Mouse (Mus musculus): ENCODE measurements around the gene Pou6f2. TPM values are rescaled to one million over a fixed set of nuclear protein-coding genes. Genes with fewer than 3 reads are reported as not detected.

Gene Pou6f2
- polyA plus RNA-seq, 1 experiment = 7.5 TPM

DNA sequence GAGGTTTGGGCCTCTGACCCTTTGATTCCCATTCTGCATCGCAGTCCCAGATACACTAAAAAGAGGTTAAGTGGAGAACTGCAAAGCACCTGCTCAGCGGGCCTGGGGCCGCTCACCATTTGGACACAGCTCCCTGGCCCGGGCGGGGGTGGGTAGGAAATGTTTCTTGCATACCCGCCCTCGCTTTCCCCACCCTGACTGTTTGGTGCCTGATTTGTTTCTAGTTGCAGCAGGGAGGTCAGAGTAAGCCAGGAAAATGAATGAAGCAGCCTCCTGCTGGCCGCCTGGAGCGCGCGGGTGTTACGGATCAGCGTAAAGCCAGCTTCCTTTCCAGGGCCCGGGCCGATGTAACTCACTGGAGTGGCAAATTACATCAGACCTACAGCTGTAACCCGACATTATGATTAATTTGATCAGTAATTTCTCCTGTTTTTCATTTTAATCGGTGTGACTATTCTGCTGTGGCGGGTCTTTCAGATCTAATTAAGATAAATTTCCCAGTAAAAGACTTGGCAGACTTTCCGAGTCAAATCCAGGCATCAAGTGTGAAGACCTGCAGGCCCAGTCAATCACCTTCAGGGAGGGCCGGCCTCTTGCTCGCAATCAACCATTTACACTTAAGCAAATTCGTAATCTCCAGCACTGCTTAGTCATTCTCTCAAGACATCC lies 178.8 kb downstream of the Pou6f2 start:
- Histone ChIP-seq H3K27me3 (ENCODE audit: control insufficient read depth, insufficient read depth, low read length) (no peaks in the 10 kb centered on the region), H3K4me3 (ENCODE audit: control insufficient read depth, low read depth, low read length) (no peak overlapping the region; the same call in 1 of the 2 replicates), H3K4me1 (ENCODE audit: control insufficient read depth, insufficient read depth, low read length) (peaks cover 4% of the 10 kb centered on the region; the same call in 1 of the 2 replicates), H3K27ac (ENCODE audit: control insufficient read depth, insufficient read depth, low read depth, low read length) (no peak overlapping the region), H3K36me3 (ENCODE audit: control insufficient read depth, insufficient read depth, low read length) (no peaks in the 10 kb centered on the region)
- TF ChIP-seq CTCF (IDR thresholded peaks at IDR 0.05; ENCODE audit: control insufficient read depth, insufficient read depth, insufficient replicate concordance, low read depth, low read length) (no peak), POLR2A (IDR thresholded peaks at IDR 0.05; ENCODE audit: control insufficient read depth, low read depth, low read length) (no peak)

DNA sequence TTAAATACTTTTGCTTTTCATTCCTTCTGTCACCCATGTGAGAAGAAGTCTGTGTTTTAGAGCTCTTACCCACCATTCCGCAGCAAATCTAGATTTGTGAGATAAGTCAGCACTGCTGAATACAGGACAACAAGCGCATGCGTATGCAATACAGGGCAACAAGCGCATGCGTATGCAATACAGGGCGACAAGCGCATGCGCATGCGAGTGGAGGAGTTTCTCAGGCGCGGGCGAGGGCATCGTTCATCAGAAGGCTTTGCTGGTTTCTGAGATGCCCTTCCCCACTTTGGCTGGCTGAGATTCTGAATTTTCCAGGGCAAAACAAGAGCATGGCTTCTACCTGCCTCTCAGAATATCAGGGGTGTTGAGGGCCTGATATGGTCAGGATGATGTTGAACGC lies 186.2 kb downstream of the Pou6f2 start:
- peak overlapping the region; percentile 87 for H3K4me3 ChIP-seq (ENCODE audit: control insufficient read depth, low read depth, low read length)
- H3K27me3 ChIP-seq (ENCODE audit: control insufficient read depth, insufficient read depth, low read length) = no peaks in the 10 kb centered on the region
- no peaks in the 10 kb centered on the region for H3K4me1 ChIP-seq (ENCODE audit: control insufficient read depth, insufficient read depth, low read length)
- peak overlapping the region; percentile 34 for H3K27ac ChIP-seq (ENCODE audit: control insufficient read depth, insufficient read depth, low read depth, low read length)
- peak; percentile 72 for TF ChIP-seq POLR2A (IDR thresholded peaks at IDR 0.05; ENCODE audit: control insufficient read depth, low read depth, low read length)
- no peak for TF ChIP-seq CTCF (IDR thresholded peaks at IDR 0.05; ENCODE audit: control insufficient read depth, insufficient read depth, insufficient replicate concordance, low read depth, low read length)
- no peaks in the 10 kb centered on the region for H3K36me3 ChIP-seq (ENCODE audit: control insufficient read depth, insufficient read depth, low read length)

GRCm38 (mm10) chr13:18204476-18205250 lies 192.8 kb downstream of the Pou6f2 start:
- Histone ChIP-seq H3K36me3 (ENCODE audit: control insufficient read depth, insufficient read depth, low read length) (no peaks in the 10 kb centered on the region), H3K27ac (ENCODE audit: control insufficient read depth, insufficient read depth, low read depth, low read length) (no peak overlapping the region), H3K4me3 (ENCODE audit: control insufficient read depth, low read depth, low read length) (no peak overlapping the region), H3K27me3 (ENCODE audit: control insufficient read depth, insufficient read depth, low read length) (no peaks in the 10 kb centered on the region), H3K4me1 (ENCODE audit: control insufficient read depth, insufficient read depth, low read length) (no peaks in the 10 kb centered on the region)
- TF ChIP-seq CTCF (IDR thresholded peaks at IDR 0.05; ENCODE audit: control insufficient read depth, insufficient read depth, insufficient replicate concordance, low read depth, low read length) = no peak

DNA sequence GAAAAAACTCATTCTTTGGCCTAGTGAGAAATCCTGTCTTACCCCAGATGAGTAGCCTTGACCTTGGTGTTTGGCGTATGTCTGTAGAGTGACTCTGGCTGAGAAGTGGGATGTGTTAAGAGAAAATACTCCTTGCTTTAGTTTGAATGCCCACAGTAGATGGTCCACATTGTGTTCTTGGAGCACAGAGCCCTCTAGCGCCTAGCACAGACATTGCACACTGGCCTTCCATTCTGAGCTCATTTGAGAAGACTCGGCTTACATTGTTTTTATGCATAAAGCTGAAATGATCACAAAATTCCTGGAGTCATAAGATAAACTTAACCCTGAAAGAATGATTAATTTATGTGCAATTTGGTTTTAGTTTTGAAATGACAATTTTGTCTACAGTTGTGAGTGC lies 223.5 kb downstream of the Pou6f2 start:
- no peaks in the 10 kb centered on the region for H3K4me1 ChIP-seq (ENCODE audit: control insufficient read depth, insufficient read depth, low read length)
- TF ChIP-seq POLR2A (IDR thresholded peaks at IDR 0.05; ENCODE audit: control insufficient read depth, low read depth, low read length) (no peak), CTCF (IDR thresholded peaks at IDR 0.05; ENCODE audit: control insufficient read depth, insufficient read depth, insufficient replicate concordance, low read depth, low read length) (peak; percentile 26; the same call in 1 of the 2 replicates)
- H3K4me3 ChIP-seq (ENCODE audit: control insufficient read depth, low read depth, low read length) = no peak overlapping the region
- no peaks in the 10 kb centered on the region for H3K36me3 ChIP-seq (ENCODE audit: control insufficient read depth, insufficient read depth, low read length)
- H3K27me3 ChIP-seq (ENCODE audit: control insufficient read depth, insufficient read depth, low read length) = no peaks in the 10 kb centered on the region
- H3K27ac ChIP-seq (ENCODE audit: control insufficient read depth, insufficient read depth, low read depth, low read length) = no peak overlapping the region

GRCm38 (mm10) chr13:18173021-18173420 lies 224.5 kb downstream of the Pou6f2 start:
- Histone ChIP-seq H3K27me3 (ENCODE audit: control insufficient read depth, insufficient read depth, low read length) (no peaks in the 10 kb centered on the region), H3K27ac (ENCODE audit: control insufficient read depth, insufficient read depth, low read depth, low read length) (no peak overlapping the region), H3K4me3 (ENCODE audit: control insufficient read depth, low read depth, low read length) (no peak overlapping the region), H3K36me3 (ENCODE audit: control insufficient read depth, insufficient read depth, low read length) (no peaks in the 10 kb centered on the region), H3K4me1 (ENCODE audit: control insufficient read depth, insufficient read depth, low read length) (no peaks in the 10 kb centered on the region)
- TF ChIP-seq POLR2A (IDR thresholded peaks at IDR 0.05; ENCODE audit: control insufficient read depth, low read depth, low read length) (no peak), CTCF (IDR thresholded peaks at IDR 0.05; ENCODE audit: control insufficient read depth, insufficient read depth, insufficient replicate concordance, low read depth, low read length) (no peak)

- no peak for TF ChIP-seq POLR2A (IDR thresholded peaks at IDR 0.05; ENCODE audit: control insufficient read depth, low read depth, low read length)
- TF ChIP-seq CTCF (IDR thresholded peaks at IDR 0.05; ENCODE audit: control insufficient read depth, insufficient read depth, insufficient replicate concordance, low read depth, low read length) = no peak
- Histone ChIP-seq H3K27ac (ENCODE audit: control insufficient read depth, insufficient read depth, low read depth, low read length) (no peak overlapping the region), H3K36me3 (ENCODE audit: control insufficient read depth, insufficient read depth, low read length) (no peaks in the 10 kb centered on the region), H3K4me3 (ENCODE audit: control insufficient read depth, low read depth, low read length) (no peak overlapping the region), H3K4me1 (ENCODE audit: control insufficient read depth, insufficient read depth, low read length) (no peaks in the 10 kb centered on the region), H3K27me3 (ENCODE audit: control insufficient read depth, insufficient read depth, low read length) (no peaks in the 10 kb centered on the region)
Measured at GRCm38 (mm10) chr13:18172334-18172733, 225.2 kb downstream of the Pou6f2 start.

DNA sequence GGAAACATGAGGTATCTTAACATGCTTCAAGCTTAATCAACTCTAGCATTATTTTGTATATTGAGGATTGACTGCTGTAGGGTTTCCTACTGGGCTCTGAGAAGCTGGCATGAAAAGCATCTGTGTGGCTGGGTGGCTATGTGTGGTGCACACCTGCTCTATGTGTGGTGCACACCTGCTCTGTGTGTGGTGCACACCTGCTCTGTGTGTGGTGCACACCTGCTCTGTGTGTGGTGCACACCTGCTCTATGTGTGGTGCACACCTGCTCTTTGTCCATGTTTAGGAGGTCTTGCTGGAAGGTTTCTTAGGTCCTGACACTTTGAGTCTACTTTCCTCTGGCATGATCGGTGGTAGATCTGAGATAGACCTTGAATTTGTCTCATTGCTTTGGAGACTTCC lies 233.3 kb downstream of the Pou6f2 start:
- Histone ChIP-seq H3K27me3 (ENCODE audit: control insufficient read depth, insufficient read depth, low read length) (no peaks in the 10 kb centered on the region), H3K4me3 (ENCODE audit: control insufficient read depth, low read depth, low read length) (no peak overlapping the region), H3K36me3 (ENCODE audit: control insufficient read depth, insufficient read depth, low read length) (no peaks in the 10 kb centered on the region), H3K4me1 (ENCODE audit: control insufficient read depth, insufficient read depth, low read length) (no peaks in the 10 kb centered on the region), H3K27ac (ENCODE audit: control insufficient read depth, insufficient read depth, low read depth, low read length) (no peak overlapping the region)
- TF ChIP-seq POLR2A (IDR thresholded peaks at IDR 0.05; ENCODE audit: control insufficient read depth, low read depth, low read length) = no peak
- TF ChIP-seq CTCF (IDR thresholded peaks at IDR 0.05; ENCODE audit: control insufficient read depth, insufficient read depth, insufficient replicate concordance, low read depth, low read length) = no peak
